10 mouse cellular contexts compared by ENCODE assay signal in genomic region chr2:31808410-31809357, GRCm38 (mm10). TPM values are rescaled to one million over a fixed set of nuclear protein-coding genes. Genes with fewer than 3 reads are reported as not detected.
DNase-seq lines count a peak whose midpoint lies in the region; ATAC-seq and TF ChIP-seq lines count a peak whose summit lies in the region.
"Had no signal": no experiment of that assay in that cellular context is flagged by ENCODE, and none has a peak within 500 bp of the region (broad histone marks: within the 10 kb centered on the region; RNA-seq: fewer than 3 reads in every experiment).

No protein-coding gene starts in this region.

- no peak overlapping the region for H3K4me2 ChIP-seq in hindbrain, embryonic 12.5 days (replicated peaks)
- H3K4me2 ChIP-seq in limb, embryonic 12.5 days: no peak overlapping the region

- ATAC-seq in hindbrain, embryonic 12.5 days (ENCODE audit: low FRiP score): peak; percentile 48; the same call in 1 of the 2 replicates
- ATAC-seq in limb, embryonic 12.5 days (ENCODE audit: insufficient number of reproducible peaks, insufficient read depth, low FRiP score, low TSS enrichment, low read depth): no peak
- no peak for ATAC-seq in megakaryocyte-erythroid progenitor cell, adult 5-6 weeks (replicated peaks; ENCODE audit: low FRiP score, low TSS enrichment, poor library complexity, severe bottlenecking)

- peaks cover 55% of the 10 kb centered on the region for H3K4me1 ChIP-seq in hindbrain, embryonic 12.5 days
- peaks cover 28% of the 10 kb centered on the region for H3K4me1 ChIP-seq in limb, embryonic 12.5 days (replicated peaks)

- H3K79me3 ChIP-seq in C2C12 (ENCODE audit: low read depth): peaks cover 6% of the 10 kb centered on the region

- intact Hi-C loops in gastrocnemius, postnatal 14 days (cut with DNase I; ENCODE audit: low total_unique reads): no loop called here

- H3ac ChIP-seq in C2C12 (ENCODE audit: control insufficient read depth, insufficient read length, low read depth): peak overlapping the region; percentile 14

- 33% methylated on average over 28 of the region's 28 CpGs for WGBS in hindbrain, embryonic 12.5 days
- 37% methylated on average over 28 of the region's 28 CpGs for WGBS in limb, embryonic 12.5 days

- DNase-seq in gastrocnemius, postnatal 14 days: peak; percentile 42
- DNase-seq in gastrocnemius, postnatal 25 days: no peak
- DNase-seq in cerebellum, adult 18-20 months: no peak
- no peak for DNase-seq in cerebellum, adult 9-10 months

- H3K9me3 ChIP-seq in hindbrain, embryonic 12.5 days (replicated peaks): no peaks in the 10 kb centered on the region
- no peaks in the 10 kb centered on the region for H3K9me3 ChIP-seq in limb, embryonic 12.5 days

- no peaks in the 10 kb centered on the region for H3K27me3 ChIP-seq in C2C12 (ENCODE audit: control insufficient read depth, insufficient read depth, insufficient read length)
- H3K27me3 ChIP-seq in hindbrain, embryonic 12.5 days: 0 out of 2 replicates have a peak, but pooled peaks cover 7% of the 10 kb centered on the region
- peaks cover 4% of the 10 kb centered on the region; the same call in 1 of the 2 replicates for H3K27me3 ChIP-seq in limb, embryonic 12.5 days

- H3K79me2 ChIP-seq in C2C12 (ENCODE audit: control insufficient read depth, insufficient read depth): peaks cover 29% of the 10 kb centered on the region

- H3K9ac ChIP-seq in hindbrain, embryonic 12.5 days: peak overlapping the region; percentile 18; the same call in 1 of the 2 replicates
- peak overlapping the region; percentile 13; the same call in 1 of the 2 replicates for H3K9ac ChIP-seq in limb, embryonic 12.5 days (replicated peaks)

- H3K27ac ChIP-seq in hindbrain, embryonic 12.5 days: 0 out of 2 replicates have a peak overlapping the region, but pooled peaks have one; percentile 9
- H3K27ac ChIP-seq in limb, embryonic 12.5 days: no peak overlapping the region
- H3K27ac ChIP-seq: left cerebral cortex, adult 2 months had no signal

- no peak overlapping the region for H3K4me3 ChIP-seq in C2C12 (ENCODE audit: insufficient read depth, poor library complexity, severe bottlenecking)
- no peak overlapping the region for H3K4me3 ChIP-seq in hindbrain, embryonic 12.5 days
- H3K4me3 ChIP-seq in limb, embryonic 12.5 days (replicated peaks): no peak overlapping the region
- H3K4me3 ChIP-seq: left cerebral cortex, adult 2 months had no signal

- peaks cover 10% of the 10 kb centered on the region for H3K36me3 ChIP-seq in C2C12 (ENCODE audit: control insufficient read depth, insufficient read depth)
- 0 out of 2 replicates have a peak, but pooled peaks cover 10% of the 10 kb centered on the region for H3K36me3 ChIP-seq in hindbrain, embryonic 12.5 days
- peaks cover 29% of the 10 kb centered on the region for H3K36me3 ChIP-seq in limb, embryonic 12.5 days

- TF ChIP-seq CTCF in C2C12 (IDR thresholded peaks at IDR 0.05; ENCODE audit: control insufficient read depth, insufficient read depth, insufficient read length): no peak

TF ChIP-seq in C2C12, 6 proteins besides CTCF, POLR2A, EP300 and RAD21:
- TF ChIP-seq CEBPB (IDR thresholded peaks at IDR 0.05; ENCODE audit: low read depth) (no peak), USF1 (IDR thresholded peaks at IDR 0.05; ENCODE audit: low read depth) (no peak), MYOD1 (IDR thresholded peaks at IDR 0.05; ENCODE audit: control insufficient read depth, insufficient read length, low read depth) (no peak), MAX (IDR thresholded peaks at IDR 0.05) (no peak), FOSL1 (IDR thresholded peaks at IDR 0.05; ENCODE audit: insufficient read depth, low read length, poor library complexity, severe bottlenecking) (no peak), MYOG (IDR thresholded peaks at IDR 0.05; ENCODE audit: control insufficient read depth, extremely low read depth, insufficient read length) (no peak)

RNA-seq across cellular contexts. Expression of gene Qrfp, which starts 1.7 kb away (rescaled TPM):
- total RNA-seq in gastrocnemius, postnatal 14 days (2021): not detected
- not detected for total RNA-seq in gastrocnemius, postnatal 25 days (2021)
- polyA plus RNA-seq in C2C12 (2012; fragmentation: generic; extraction: Trizol): 4.1 TPM
- polyA plus RNA-seq in hindbrain, embryonic 12.5 days (2016; fragmentation: Nextera tagmentation; extraction: Ambion mirVana): 0.10 and 0.18 TPM in 2 replicates
- 0.20 and 0.34 TPM in 2 replicates for polyA plus RNA-seq in limb, embryonic 12.5 days (2016; fragmentation: Nextera tagmentation; extraction: Ambion mirVana)
- not detected in 2 replicates for total RNA-seq in megakaryocyte-erythroid progenitor cell, adult 5-6 weeks (2014; fragmentation: Nextera tagmentation)
- total RNA-seq in megakaryocyte-erythroid progenitor cell, adult 5-6 weeks (2017): 0.11 TPM in 1 of 2 replicates, not detected in the other
- total RNA-seq: left cerebral cortex, adult 2 months had no signal

RNA-seq across cellular contexts. Expression of gene Fibcd1, which starts 37.1 kb away (rescaled TPM):
- not detected for total RNA-seq in gastrocnemius, postnatal 14 days (2021)
- not detected for total RNA-seq in gastrocnemius, postnatal 25 days (2021)
- 1.1 TPM for polyA plus RNA-seq in C2C12 (2012; fragmentation: generic; extraction: Trizol)
- polyA plus RNA-seq in hindbrain, embryonic 12.5 days (2016; fragmentation: Nextera tagmentation; extraction: Ambion mirVana): 3.7 and 4.4 TPM in 2 replicates
- polyA plus RNA-seq in limb, embryonic 12.5 days (2016; fragmentation: Nextera tagmentation; extraction: Ambion mirVana): 0.06 and 0.13 TPM in 2 replicates
- not detected in 2 replicates for total RNA-seq in megakaryocyte-erythroid progenitor cell, adult 5-6 weeks (2014; fragmentation: Nextera tagmentation)
- total RNA-seq in megakaryocyte-erythroid progenitor cell, adult 5-6 weeks (2017): not detected in 2 replicates
- total RNA-seq: common myeloid progenitor, adult 5-6 weeks had no signal
